Mouse (Mus musculus): ENCODE measurements around the gene Doc2g. TPM values are rescaled to one million over a fixed set of nuclear protein-coding genes. Genes with fewer than 3 reads are reported as not detected.
A peak's percentile ranks its signal among the peaks of the same experiment; 100 is the strongest.
"Not testable (repeated sequence)": the region's sequence is repeated elsewhere in the genome, so short reads cannot be mapped to it uniquely, and the experiment has no call there.

Doc2g gene
- polyA plus RNA-seq, 1 experiment from 2014 or later = 5.5 TPM

- WGBS = 82% methylated on average over 7 of the region's 7 CpGs
- Histone ChIP-seq H3K9me3 (replicated peaks) (peaks cover 7% of the 10 kb centered on the region), H3K9ac (no peak overlapping the region), H3K4me2 (no peak overlapping the region), H3K27ac (no peak overlapping the region), H3K4me1 (peaks cover 9% of the 10 kb centered on the region; the same call in 1 of the 2 replicates), H3K4me3 (no peak overlapping the region), H3K27me3 (no peaks in the 10 kb centered on the region), H3K36me3 (ENCODE audit: poor library complexity, severe bottlenecking) (no peaks in the 10 kb centered on the region)
- ATAC-seq = no peak
These were observed 20.1 kb downstream of the Doc2g start for GRCm38 (mm10) chr19:4023185-4023584.

GRCm38 (mm10) chr19:4027576-4027975 lies 24.5 kb downstream of the Doc2g start:
- ATAC-seq = no peak
- Histone ChIP-seq H3K4me3 (no peak overlapping the region), H3K4me2 (no peak overlapping the region), H3K36me3 (ENCODE audit: poor library complexity, severe bottlenecking) (no peaks in the 10 kb centered on the region), H3K4me1 (no peaks in the 10 kb centered on the region), H3K9me3 (replicated peaks) (peaks cover 7% of the 10 kb centered on the region), H3K9ac (no peak overlapping the region), H3K27me3 (no peaks in the 10 kb centered on the region), H3K27ac (no peak overlapping the region)

DNA sequence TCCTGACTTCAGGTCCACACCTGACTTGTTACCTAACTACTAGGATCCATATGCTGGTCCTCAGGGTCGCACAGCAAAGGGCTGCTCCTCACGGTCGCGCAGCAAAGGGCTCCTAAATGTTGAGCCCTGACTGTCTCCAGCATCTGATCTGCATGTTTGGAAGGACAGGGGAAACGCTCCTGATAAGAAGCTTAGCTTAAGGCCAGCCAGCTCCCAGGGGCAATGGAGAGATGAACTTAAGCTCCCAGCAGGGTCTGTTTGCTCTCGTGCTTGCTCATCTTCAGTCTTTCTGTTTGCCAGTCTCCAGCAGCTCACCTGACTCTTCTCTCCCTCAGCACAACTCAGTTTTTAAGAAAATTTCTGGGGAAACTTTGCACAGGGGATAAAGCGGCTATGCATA lies 29.6 kb downstream of the Doc2g start:
- Histone ChIP-seq H3K27ac (no peak overlapping the region), H3K27me3 (no peaks in the 10 kb centered on the region), H3K9ac (no peak overlapping the region), H3K4me3 (no peak overlapping the region), H3K4me2 (no peak overlapping the region), H3K4me1 (peaks cover 12% of the 10 kb centered on the region), H3K36me3 (ENCODE audit: poor library complexity, severe bottlenecking) (0 out of 2 replicates have a peak, but pooled peaks cover 4% of the 10 kb centered on the region), H3K9me3 (replicated peaks) (no peaks in the 10 kb centered on the region; the same call in 1 of the 2 replicates)
- no peak for ATAC-seq
- 52% methylated on average over 7 of the region's 7 CpGs for WGBS

- Histone ChIP-seq H3K4me1 (peaks cover 17% of the 10 kb centered on the region), H3K27ac (no peak overlapping the region), H3K4me2 (no peak overlapping the region), H3K9me3 (replicated peaks) (no peaks in the 10 kb centered on the region), H3K36me3 (ENCODE audit: poor library complexity, severe bottlenecking) (0 out of 2 replicates have a peak, but pooled peaks cover 4% of the 10 kb centered on the region), H3K9ac (no peak overlapping the region), H3K27me3 (no peaks in the 10 kb centered on the region), H3K4me3 (no peak overlapping the region)
- WGBS = 95% methylated on average over 3 of the region's 3 CpGs
- ATAC-seq = no peak
These were observed 30.2 kb downstream of the Doc2g start for GRCm38 (mm10) chr19:4033298-4033697.

GRCm38 (mm10) chr19:4033742-4034141 lies 30.6 kb downstream of the Doc2g start:
- Histone ChIP-seq H3K27ac (no peak overlapping the region), H3K36me3 (ENCODE audit: poor library complexity, severe bottlenecking) (0 out of 2 replicates have a peak, but pooled peaks cover 4% of the 10 kb centered on the region), H3K4me1 (peaks cover 18% of the 10 kb centered on the region), H3K9ac (no peak overlapping the region), H3K9me3 (replicated peaks) (no peaks in the 10 kb centered on the region), H3K27me3 (no peaks in the 10 kb centered on the region), H3K4me3 (no peak overlapping the region), H3K4me2 (no peak overlapping the region)
- WGBS = 53% methylated on average over 5 of the region's 5 CpGs
- ATAC-seq = no peak

DNA sequence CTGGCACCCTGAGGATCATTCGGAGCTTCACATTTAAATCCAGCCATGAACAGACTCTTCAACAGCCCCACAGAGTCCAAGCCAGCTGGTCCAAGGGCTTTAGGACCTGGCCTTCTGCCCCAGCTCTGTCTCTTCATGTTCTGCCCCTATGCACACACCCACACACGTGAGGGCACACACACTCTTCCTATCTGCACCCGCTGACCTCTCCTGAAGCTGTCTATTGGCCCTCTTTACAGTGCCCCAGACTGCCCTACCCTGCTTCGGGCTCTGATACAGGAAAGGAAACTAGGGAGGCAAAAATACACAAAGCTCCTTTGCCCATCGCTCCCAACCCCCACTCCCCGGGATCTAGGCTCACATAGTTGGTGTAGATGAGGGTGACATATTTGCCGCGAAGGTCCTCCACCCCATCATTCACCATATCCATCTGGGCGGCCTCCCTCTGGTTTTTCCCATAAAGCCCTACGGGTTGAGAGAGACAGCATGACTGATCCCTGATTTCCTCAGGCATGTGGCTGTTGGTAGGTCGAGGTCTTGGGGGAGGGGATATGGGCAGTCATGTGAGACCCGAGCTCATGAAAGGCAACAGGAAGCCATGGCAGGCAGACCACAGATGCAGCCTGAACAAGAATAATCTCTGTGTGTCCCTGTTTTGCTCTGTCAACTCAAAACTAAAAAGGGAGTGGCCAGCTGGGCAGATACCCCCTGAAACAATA lies 33.4 kb downstream of the Doc2g start:
- no peak for ATAC-seq
- H3K27me3 ChIP-seq = no peaks in the 10 kb centered on the region
- no peak overlapping the region for H3K27ac ChIP-seq
- H3K9ac ChIP-seq = no peak overlapping the region
- H3K4me2 ChIP-seq = peak overlapping the region; percentile 16; the same call in 1 of the 2 replicates
- no peaks in the 10 kb centered on the region for H3K9me3 ChIP-seq (replicated peaks)
- 0 out of 2 replicates have a peak, but pooled peaks cover 4% of the 10 kb centered on the region for H3K36me3 ChIP-seq (ENCODE audit: poor library complexity, severe bottlenecking)
- peaks cover 18% of the 10 kb centered on the region for H3K4me1 ChIP-seq
- WGBS = 88% methylated on average over 12 of the region's 12 CpGs
- no peak overlapping the region for H3K4me3 ChIP-seq

GRCm38 (mm10) chr19:4037154-4037787 lies 34.2 kb downstream of the Doc2g start:
- H3K9me3 ChIP-seq (replicated peaks); H3K27me3 ChIP-seq; H3K36me3 ChIP-seq (ENCODE audit: poor library complexity, severe bottlenecking): not testable (repeated sequence)
- Histone ChIP-seq H3K4me1 (peaks cover 18% of the 10 kb centered on the region), H3K4me2 (peak overlapping the region; percentile 80), H3K27ac (peak overlapping the region; percentile 49; the same call in 1 of the 2 replicates), H3K9ac (peak overlapping the region; percentile 79), H3K4me3 (peak overlapping the region; percentile 67)
- 0 out of 2 replicates have a peak, but pooled peaks have one; percentile 38 for ATAC-seq
- 17% methylated on average over 8 of the region's 8 CpGs for WGBS

DNA sequence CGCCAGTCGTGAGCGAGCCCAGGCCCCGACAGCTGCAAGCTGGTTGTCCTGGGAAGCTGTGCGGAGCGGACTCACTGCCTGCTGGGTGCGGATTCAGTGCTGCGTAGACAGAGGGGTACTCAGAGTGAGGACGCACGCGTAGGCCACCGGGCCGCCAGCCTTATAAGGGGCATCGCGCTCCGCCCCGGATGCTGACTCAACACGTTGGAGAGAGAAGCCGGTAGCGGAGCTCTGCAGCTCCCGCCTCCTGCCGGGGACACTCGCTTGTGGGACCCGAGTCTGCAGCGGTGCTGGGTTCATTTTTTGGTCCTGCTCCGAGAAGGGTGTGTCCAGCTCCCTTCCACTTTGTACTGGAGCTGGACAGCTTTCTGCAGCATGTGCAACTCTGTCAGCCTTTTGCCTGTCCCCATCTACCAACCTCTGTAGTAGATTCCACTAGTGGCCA lies 34.7 kb downstream of the Doc2g start, which contains the start of gene Gstp1:
TSS of gene Gstp1 (minus strand) at position 198 of the 445 bp plus-strand sequence.
- Histone ChIP-seq H3K9me3 (replicated peaks) (no peaks in the 10 kb centered on the region), H3K4me1 (peaks cover 18% of the 10 kb centered on the region), H3K9ac (peak within 1 kb of the TSS; percentile 79), H3K27ac (peak within 1 kb of the TSS; percentile 49; the same call in 1 of the 2 replicates), H3K4me2 (peak within 1 kb of the TSS; percentile 80), H3K27me3 (no peaks in the 10 kb centered on the region), H3K4me3 (peak within 1 kb of the TSS; percentile 67), H3K36me3 (ENCODE audit: poor library complexity, severe bottlenecking) (0 out of 2 replicates have a peak, but pooled peaks cover 4% of the 10 kb centered on the region)
- 0% methylated on average over 26 of the region's 26 CpGs for WGBS
- peak; percentile 85 for ATAC-seq

GRCm38 (mm10) chr19:4040941-4041340 lies 37.8 kb downstream of the Doc2g start:
- not testable (repeated sequence) for H3K9ac ChIP-seq; ATAC-seq; H3K9me3 ChIP-seq (replicated peaks); H3K4me2 ChIP-seq; H3K27ac ChIP-seq; H3K4me3 ChIP-seq; H3K36me3 ChIP-seq (ENCODE audit: poor library complexity, severe bottlenecking); H3K27me3 ChIP-seq
- peaks cover 18% of the 10 kb centered on the region for H3K4me1 ChIP-seq
- whole genome bisulfite sequencing = 82% methylated on average over 5 of the region's 5 CpGs

- not testable (repeated sequence) for H3K9ac ChIP-seq; H3K27ac ChIP-seq; H3K9me3 ChIP-seq (replicated peaks); H3K27me3 ChIP-seq; H3K4me3 ChIP-seq; H3K36me3 ChIP-seq (ENCODE audit: poor library complexity, severe bottlenecking); ATAC-seq; H3K4me2 ChIP-seq
- 93% methylated on average over 4 of the region's 4 CpGs for WGBS
- H3K4me1 ChIP-seq = peaks cover 16% of the 10 kb centered on the region
These were observed 38.4 kb downstream of the Doc2g start for GRCm38 (mm10) chr19:4041500-4041899.

GRCm38 (mm10) chr19:4042124-4042523 lies 39.0 kb downstream of the Doc2g start:
- Histone ChIP-seq H3K4me3 (no peak overlapping the region), H3K4me2 (no peak overlapping the region), H3K27ac (no peak overlapping the region), H3K9ac (no peak overlapping the region), H3K36me3 (ENCODE audit: poor library complexity, severe bottlenecking) (no peaks in the 10 kb centered on the region), H3K4me1 (peaks cover 14% of the 10 kb centered on the region), H3K9me3 (replicated peaks) (no peaks in the 10 kb centered on the region), H3K27me3 (no peaks in the 10 kb centered on the region)
- no peak for ATAC-seq
- 76% methylated on average over 14 of the region's 14 CpGs for WGBS

DNA sequence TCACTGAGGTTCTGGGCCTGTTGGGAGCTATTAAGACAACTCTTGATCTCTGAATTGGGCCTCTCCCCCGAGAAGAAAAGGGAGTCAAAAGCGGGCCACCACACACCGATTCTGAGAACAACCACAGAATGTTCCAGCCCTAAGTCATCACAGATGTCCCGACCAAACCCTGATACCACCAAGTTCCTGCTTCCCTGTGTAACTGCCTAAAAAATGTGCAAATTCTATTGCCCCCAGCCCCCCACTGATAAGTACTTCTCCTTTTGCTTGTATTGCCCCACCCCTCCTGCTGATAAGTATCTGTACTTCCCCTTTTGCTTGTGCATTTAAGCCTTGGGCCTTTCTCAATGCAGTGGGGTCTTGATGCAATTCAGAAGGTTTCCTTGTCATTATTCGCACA lies 41.0 kb downstream of the Doc2g start:
- not testable (repeated sequence) for H3K9ac ChIP-seq; H3K4me1 ChIP-seq; H3K36me3 ChIP-seq (ENCODE audit: poor library complexity, severe bottlenecking); H3K4me2 ChIP-seq; H3K4me3 ChIP-seq; H3K9me3 ChIP-seq (replicated peaks); ATAC-seq; H3K27me3 ChIP-seq; H3K27ac ChIP-seq
- 90% methylated on average over 5 of the region's 5 CpGs for WGBS

Measured in forebrain, embryonic 13.5 days (tissue).